Mouse (Mus musculus): ENCODE measurements around the gene Msl1. TPM values are rescaled to one million over a fixed set of nuclear protein-coding genes. Genes with fewer than 3 reads are reported as not detected.

Msl1 gene
- total RNA-seq, 2 experiments from 2014 or later, result 51.8 to 69.4 TPM

DNA sequence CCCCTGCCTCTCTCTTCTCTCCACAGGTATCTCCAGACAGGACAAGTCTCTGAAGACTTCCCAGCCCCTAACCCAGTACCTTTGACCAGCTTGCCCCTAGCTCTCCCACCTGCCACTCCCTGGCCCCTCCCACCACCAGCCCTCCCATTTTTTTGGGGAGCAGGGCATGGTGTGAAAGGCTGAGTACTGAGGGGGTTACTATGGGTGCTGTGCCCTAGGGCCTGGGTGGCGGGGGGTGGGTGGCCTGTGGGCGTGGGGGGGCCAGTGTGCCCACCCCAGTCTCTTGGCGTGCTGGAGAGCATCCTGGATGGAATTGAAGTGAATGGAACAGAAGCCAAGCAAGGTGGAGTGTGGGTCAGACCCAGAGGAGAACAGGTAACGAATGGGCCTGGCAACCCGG, 42.1 kb upstream of the Msl1 start:
- DNase-seq, result peak; percentile 16
- Histone ChIP-seq H3K4me3 (no peak overlapping the region), H3K27ac (peak overlapping the region; percentile 100)
- TF ChIP-seq CTCF (IDR thresholded peaks at IDR 0.05), result no peak
- intact Hi-C loops (cut with DNase I), result no loop called here

GRCm38 (mm10) chr11:98754151-98754620, 41.1 kb upstream of the Msl1 start:
- Histone ChIP-seq H3K4me3 (peak overlapping the region; percentile 44), H3K27ac (peak overlapping the region; percentile 100)
- intact Hi-C loops (cut with DNase I), result no loop called here
- DNase-seq, result peak; percentile 71
- no peak for TF ChIP-seq CTCF (IDR thresholded peaks at IDR 0.05)

DNA sequence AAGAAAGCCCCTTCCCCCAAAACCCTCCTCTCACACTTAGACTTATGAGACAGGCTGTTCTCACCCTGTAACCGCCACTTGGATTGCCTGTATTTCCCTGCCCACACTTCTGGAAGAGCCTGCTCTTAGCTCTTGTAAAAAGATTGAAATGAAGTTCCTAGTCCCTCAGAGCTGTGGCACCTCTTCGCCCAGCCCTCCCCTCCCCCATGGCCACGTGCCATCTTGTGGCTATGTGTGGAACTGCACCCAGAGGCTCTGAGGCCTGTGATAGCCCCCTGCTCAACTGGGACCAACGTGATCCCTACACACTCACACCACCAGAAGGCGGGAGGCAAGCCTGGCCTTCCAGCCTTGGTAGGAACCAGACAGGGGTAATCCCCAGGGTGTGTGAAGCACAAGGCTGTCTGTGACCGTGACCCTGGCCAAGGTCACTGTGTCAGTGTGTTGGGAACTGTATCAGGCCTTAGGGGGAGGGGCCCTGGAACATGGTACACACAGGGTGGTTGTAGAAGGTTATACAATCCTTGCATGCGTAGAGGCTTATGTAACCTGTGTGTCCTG, 40.6 kb upstream of the Msl1 start:
- peak overlapping the region; percentile 100 for H3K27ac ChIP-seq
- TF ChIP-seq CTCF (IDR thresholded peaks at IDR 0.05), result peak; percentile 89
- peak; percentile 84 for DNase-seq
- H3K4me3 ChIP-seq, result peak overlapping the region; percentile 44
- intact Hi-C loops (cut with DNase I), result no loop called here

- TF ChIP-seq CTCF (IDR thresholded peaks at IDR 0.05), result no peak
- H3K4me3 ChIP-seq, result no peak overlapping the region
- intact Hi-C loops (cut with DNase I), result no loop called here
- peak; percentile 34 for DNase-seq
- peak overlapping the region; percentile 100 for H3K27ac ChIP-seq
Observed at GRCm38 (mm10) chr11:98755726-98756380, 39.5 kb upstream of the Msl1 start.

- no peak overlapping the region for H3K4me3 ChIP-seq
- DNase-seq, result no peak
- no peak for TF ChIP-seq CTCF (IDR thresholded peaks at IDR 0.05)
- intact Hi-C loops (cut with DNase I), result no loop called here
- no peak overlapping the region for H3K27ac ChIP-seq
Observed at GRCm38 (mm10) chr11:98756711-98757110, 38.6 kb upstream of the Msl1 start.

DNA sequence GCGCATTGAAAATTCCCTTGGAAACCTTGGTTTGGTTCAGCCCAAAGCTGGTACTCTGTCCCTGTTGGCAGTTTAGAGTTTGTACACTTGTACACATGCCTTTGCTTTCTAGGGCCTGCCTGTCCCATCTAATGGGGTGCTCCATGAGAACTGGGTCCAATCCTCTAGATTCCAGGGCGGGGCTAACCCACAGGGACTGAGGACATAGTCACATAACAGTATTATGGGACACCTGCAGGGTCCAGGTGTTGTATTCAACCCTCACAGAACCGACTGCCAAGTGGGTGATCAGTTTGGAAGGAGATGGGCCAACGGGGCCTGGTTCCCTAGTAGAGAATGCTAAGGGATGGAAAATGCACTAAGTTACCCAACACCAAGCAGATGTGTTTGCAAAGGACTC, 33.4 kb upstream of the Msl1 start:
- intact Hi-C loops (cut with DNase I), result no loop called here
- no peak for DNase-seq
- Histone ChIP-seq H3K4me3 (no peak overlapping the region), H3K27ac (peak overlapping the region; percentile 48; the same call in 1 of the 2 replicates)
- no peak for TF ChIP-seq CTCF (IDR thresholded peaks at IDR 0.05)

DNA sequence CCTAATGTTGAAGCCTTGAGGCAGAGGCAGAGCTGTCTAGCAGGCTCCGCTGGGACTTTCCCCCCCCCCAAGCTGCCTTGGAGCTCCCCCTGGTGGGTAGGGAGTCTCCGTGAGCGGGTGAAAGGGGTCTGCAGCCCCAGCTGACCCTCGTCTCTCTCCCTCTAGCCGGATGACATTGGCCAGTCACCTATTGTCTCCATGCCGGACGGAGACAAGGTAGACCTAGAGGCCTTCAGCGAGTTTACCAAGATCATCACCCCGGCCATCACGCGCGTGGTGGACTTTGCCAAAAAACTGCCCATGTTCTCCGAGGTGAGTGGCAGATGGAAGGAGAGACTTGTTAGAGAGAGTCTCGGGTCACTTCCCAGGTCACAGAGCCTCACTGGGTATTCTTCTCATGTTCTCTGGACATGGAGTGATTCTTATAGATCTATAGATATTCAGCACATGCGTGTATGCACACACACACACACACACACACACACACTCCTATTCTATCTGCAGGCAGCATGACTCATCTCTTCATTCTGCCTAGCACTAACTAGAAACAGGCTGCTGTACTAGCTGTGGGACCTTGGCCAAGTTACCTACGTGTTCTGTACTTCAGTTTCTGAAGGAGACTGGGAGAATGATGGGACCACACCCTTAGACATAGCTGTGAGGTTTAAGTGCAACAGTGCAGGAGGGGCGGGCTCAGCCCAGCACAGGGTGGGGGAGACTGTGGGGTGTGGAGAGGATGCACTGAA, 32.4 kb upstream of the Msl1 start:
- DNase-seq, result peak; percentile 51
- intact Hi-C loops (cut with DNase I), result no loop called here
- peak overlapping the region; percentile 56 for H3K27ac ChIP-seq
- peak; percentile 66 for TF ChIP-seq CTCF (IDR thresholded peaks at IDR 0.05)
- H3K4me3 ChIP-seq, result no peak overlapping the region

- TF ChIP-seq CTCF (IDR thresholded peaks at IDR 0.05), result no peak
- peak; percentile 30 for DNase-seq
- intact Hi-C loops (cut with DNase I), result no loop called here
- H3K27ac ChIP-seq, result peak overlapping the region; percentile 56
- H3K4me3 ChIP-seq, result no peak overlapping the region
Observed at GRCm38 (mm10) chr11:98763502-98763861, 31.8 kb upstream of the Msl1 start.

- TF ChIP-seq CTCF (IDR thresholded peaks at IDR 0.05), result no peak
- DNase-seq, result no peak
- intact Hi-C loops (cut with DNase I), result no loop called here
- peak overlapping the region; percentile 82 for H3K27ac ChIP-seq
- no peak overlapping the region for H3K4me3 ChIP-seq
Observed at GRCm38 (mm10) chr11:98764091-98764490, 31.2 kb upstream of the Msl1 start.

GRCm38 (mm10) chr11:98764746-98765145, 30.6 kb upstream of the Msl1 start:
- intact Hi-C loops (cut with DNase I), result no loop called here

DNA sequence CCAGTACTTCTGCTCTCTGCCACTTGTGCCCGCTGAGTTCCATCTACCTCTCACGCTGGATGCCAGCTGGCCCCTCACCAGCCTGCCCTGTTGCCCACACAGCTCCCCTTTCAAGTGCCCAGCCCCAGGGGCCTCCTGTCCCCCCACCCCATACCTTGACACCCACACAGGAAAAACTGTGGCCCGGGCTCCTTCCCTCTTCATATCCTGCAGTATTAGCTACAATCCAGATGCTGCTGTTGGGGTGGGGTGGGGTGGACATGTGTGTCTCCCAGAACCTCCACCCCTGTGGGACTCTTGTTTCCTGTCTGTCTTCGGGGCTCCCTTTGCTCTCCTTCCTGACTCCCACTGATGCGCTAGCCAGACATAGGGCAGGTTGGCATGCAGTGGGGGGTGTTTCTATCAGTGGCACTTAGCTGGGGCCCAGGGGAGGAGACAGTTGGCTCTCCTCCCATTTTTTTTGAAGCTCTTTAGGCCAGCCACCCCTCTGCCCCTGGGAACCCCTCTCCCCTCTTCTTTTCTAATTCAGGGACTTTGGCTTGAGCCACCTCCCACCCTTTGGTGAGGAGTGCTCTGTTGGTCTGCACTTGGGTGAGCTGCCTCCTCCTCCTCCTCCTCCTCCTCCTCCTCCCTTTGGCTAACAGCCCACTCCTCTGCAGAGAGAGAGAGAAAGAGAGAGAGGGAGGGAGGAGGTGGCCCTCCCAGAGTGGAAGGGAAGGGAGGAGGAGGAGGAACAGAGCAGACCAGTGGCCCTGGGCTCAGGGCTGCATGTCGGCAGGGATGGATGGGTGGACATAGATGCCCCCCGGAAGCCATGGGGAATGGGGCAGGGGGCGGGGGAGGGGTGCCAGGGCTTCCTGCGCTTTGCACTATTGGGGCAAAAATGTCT, 29.7 kb upstream of the Msl1 start:
- peak overlapping the region; percentile 26 for H3K4me3 ChIP-seq
- TF ChIP-seq CTCF (IDR thresholded peaks at IDR 0.05), result no peak
- peak; percentile 77 for DNase-seq
- H3K27ac ChIP-seq, result peak overlapping the region; percentile 82
- intact Hi-C loops (cut with DNase I), result no loop called here

More at GRCm38 (mm10) chr11:98764746-98765145, 30.6 kb upstream of the Msl1 start:
- peak overlapping the region; percentile 82 for H3K27ac ChIP-seq
- DNase-seq, result no peak
- H3K4me3 ChIP-seq, result no peak overlapping the region
- TF ChIP-seq CTCF (IDR thresholded peaks at IDR 0.05), result no peak

DNA sequence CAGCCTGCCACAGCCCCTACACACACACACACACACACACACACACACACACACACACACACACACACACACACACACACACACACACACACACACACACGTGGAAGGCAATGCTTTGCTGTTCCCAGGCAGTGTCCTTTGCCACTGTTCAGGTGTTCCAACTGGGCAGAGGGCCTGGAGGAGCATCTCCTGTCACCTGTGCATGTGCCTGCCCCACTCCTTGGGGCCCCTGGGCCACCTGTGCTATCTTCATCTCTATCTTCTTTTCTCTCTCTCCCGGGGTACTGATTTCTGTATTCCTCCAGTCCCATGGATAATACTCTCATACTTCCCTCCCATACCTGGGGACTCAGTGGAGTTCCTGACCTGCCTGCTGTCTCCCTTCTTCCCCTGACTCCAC, 29.0 kb upstream of the Msl1 start:
- DNase-seq, result peak; percentile 54
- Histone ChIP-seq H3K4me3 (no peak overlapping the region), H3K27ac (peak overlapping the region; percentile 100)
- intact Hi-C loops (cut with DNase I), result no loop called here
- TF ChIP-seq CTCF (IDR thresholded peaks at IDR 0.05), result no peak

All from gastrocnemius, adult 2 months (tissue).